Mouse (Mus musculus): ENCODE data around the gene Dnajc2.
A peak's percentile ranks its signal among the peaks of the same experiment; 100 is the strongest.

Dnajc2 gene

DNA sequence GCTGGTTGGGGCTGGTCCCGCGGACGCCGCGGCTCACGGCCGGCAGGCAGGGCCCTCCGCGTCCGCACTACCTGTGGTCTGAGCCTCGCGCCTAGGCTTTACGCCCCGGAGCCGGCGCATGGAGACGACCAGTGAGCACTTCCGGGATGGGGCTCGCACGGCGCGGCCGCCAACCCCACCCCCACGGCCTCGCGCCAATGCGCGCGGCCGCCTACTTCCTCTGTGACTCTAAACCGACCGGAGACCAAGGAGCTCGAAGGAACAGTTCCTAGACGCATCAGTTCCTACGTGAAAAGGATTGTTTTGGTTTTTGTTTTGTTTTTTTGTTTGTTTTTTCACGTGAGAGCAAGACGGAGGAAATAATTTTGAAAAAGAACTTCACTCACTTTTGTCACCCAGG is at the start of gene Dnajc2, which contains the start of gene Psmc2:
Gene Dnajc2, minus strand, starts transcription at position 199 of the 400 bp plus-strand sequence.
Gene Psmc2, plus strand, starts transcription at position 231 of the 400 bp plus-strand sequence.
- DNase-seq (ENCODE audit: low read depth) = peak; percentile 93

GRCm38 (mm10) chr5:21831761-21832160 is 46.7 kb upstream of the Dnajc2 start:
- DNase-seq (ENCODE audit: low read depth) = no peak

DNA sequence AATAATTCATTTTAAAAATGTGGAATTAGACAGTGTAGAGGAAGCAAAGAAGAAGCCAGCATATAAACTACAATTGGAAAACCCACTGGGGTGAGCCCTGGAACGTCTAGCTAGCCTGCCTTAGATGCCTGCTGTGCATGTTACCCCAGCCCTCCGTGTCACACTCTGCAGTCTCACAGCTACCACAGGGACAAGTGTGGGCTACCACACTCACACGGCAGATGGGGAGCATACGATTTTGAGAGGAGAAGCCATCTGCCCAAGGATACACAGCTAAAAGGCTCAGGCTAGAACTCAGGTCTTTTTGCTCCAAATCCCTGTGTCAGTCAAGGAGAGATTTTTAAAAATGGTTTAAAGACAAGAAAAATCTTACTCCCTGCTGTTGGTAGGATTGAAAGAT is 43.8 kb upstream of the Dnajc2 start:
- DNase-seq (ENCODE audit: low read depth) = no peak

DNA sequence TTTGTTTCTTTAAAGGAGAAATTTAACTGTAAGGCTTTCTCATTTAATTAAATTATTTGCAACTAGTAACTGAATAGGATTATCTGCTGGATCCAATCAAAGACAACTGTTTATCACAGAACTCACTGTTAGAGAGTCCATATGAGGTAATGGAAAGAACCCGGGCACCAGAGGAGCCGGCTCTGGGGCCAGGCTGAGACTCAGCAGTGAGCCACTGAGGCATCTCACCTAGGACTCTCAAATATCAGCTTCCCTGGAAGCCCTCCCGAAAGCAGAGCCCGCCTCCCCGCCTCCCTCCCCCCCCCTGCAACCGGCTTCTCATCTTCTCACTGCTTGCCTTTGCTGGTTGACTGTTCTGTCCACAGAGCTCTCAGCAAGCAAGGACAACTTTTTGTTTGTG is 42.6 kb upstream of the Dnajc2 start:
- DNase-seq (ENCODE audit: low read depth) = no peak

DNA sequence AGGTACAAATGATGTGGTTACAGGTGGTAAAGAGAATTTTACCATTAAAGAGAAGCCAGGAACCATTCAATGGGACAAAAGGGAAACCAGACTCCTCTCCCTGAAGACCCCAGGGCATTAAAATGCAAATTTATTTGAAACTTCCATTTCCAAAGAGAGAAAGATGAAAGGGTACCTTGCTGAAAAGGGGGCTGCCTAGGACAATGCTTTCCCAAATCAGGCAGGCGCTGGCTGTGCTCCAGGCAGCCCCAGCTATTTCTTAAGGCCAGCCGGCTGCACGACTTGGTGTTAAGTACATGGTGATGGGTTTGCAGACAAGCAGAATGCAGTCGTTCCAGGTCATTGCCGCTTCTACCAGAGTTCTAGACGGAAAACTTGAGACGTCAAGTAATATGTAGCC is 41.3 kb upstream of the Dnajc2 start:
- no peak for DNase-seq (ENCODE audit: low read depth)

GRCm38 (mm10) chr5:21813994-21814393 is 28.9 kb upstream of the Dnajc2 start:
- DNase-seq (ENCODE audit: low read depth) = peak; percentile 70

GRCm38 (mm10) chr5:21810924-21811323 is 25.9 kb upstream of the Dnajc2 start:
- no peak for DNase-seq (ENCODE audit: low read depth)

- no peak for DNase-seq (ENCODE audit: low read depth)
Observed at GRCm38 (mm10) chr5:21804837-21805236, 19.8 kb upstream of the Dnajc2 start.

- DNase-seq (ENCODE audit: low read depth) = no peak
Observed at GRCm38 (mm10) chr5:21803691-21804188, 18.7 kb upstream of the Dnajc2 start.

DNA sequence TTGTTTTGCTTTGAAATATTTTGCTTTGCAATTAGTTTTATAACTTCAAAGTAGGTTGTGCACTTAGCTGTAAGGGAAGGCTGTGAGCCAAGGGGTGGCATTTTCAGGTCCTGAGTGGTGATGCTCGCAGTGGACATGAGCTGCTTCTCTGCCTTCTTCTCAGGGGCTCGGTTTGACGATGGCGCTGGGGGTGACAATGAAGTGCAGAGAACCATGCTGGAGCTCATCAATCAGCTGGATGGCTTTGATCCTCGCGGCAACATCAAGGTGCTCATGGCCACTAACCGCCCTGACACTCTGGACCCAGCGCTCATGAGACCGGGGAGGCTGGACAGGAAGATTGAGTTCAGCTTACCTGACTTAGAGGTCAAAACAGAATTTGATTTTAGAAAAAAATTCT is 17.9 kb upstream of the Dnajc2 start:
- no peak for DNase-seq (ENCODE audit: low read depth)

DNA sequence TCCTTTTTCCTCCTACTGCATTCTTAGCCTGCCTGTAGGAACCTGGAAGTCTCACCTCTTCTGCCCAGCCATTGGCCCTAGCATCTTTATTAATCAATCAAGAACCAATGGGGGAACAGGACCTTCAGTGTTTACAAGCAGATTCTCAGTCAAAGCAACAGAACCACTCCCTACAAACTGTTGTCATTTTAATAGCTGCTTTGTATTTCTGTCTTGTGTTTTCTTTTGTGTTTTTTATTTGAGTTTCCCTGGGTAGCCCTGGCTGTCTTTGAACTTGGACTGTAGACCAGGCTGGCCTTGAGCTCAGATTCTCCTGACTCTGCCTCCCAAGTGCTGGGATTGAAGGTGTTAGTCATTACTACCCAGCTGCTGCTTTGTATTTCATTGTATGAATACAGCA is 7.1 kb upstream of the Dnajc2 start:
- no peak for DNase-seq (ENCODE audit: low read depth)

DNA sequence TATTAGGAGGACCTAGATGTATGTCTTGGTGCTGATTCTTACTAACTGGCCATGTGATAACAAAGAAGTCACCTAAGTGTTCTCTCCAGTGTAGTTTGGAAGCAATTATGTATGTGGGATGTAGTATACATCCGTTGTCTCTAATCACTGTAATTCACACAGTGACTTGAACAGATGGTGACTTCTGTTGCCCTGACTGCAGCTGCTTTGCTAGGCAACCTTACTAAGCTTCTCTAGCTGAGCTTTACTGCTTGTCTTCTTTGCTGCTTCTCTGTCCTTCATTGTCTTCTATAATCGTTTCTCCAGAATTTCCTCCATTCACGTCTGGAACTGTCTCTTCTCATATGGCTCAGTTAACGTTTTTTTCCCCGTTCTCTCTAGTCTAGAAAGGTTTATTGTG is 4.0 kb upstream of the Dnajc2 start:
- DNase-seq (ENCODE audit: low read depth) = no peak

DNA sequence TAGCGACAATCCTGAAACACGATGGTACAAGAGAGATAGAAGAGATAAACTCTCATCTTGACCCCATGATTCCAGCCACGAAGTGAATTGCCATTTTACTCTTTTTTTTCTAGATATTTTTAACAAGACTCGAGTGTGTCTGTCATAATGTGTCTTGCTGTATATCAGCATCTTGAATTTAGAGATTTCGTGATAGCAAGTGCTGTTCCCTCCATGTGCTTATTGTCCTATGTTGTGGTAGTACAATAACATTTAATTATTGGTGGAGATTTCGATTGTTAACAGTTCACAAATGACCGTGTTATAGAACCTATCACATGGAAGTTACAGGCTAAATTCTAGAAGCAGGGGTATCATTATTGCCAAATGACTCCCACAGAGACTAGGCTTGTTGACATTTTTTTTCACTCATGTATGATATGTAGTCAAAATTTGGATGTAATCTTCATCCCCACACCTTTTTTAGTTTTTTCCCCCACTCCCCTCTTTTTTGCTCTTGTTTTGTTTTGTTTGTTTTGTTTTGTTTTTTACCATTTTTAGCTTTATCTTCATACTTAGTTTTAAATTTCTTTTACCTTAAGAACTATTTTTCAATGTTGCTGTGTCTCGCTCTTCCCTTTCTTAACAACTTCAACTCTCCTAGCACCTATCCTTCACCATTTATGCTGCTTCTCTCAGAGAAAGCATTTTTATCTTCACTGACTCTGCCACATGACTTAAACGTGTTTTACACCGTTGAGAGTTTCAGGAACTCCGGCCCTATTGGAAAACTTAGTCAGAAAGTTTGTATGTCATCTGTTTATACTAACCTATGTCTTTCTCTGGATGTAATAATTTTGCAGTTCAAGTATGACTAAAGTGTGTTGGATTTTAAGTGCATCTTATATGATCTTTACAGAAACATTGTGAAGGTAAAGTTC is 2.4 kb upstream of the Dnajc2 start:
- DNase-seq (ENCODE audit: low read depth) = no peak

DNA sequence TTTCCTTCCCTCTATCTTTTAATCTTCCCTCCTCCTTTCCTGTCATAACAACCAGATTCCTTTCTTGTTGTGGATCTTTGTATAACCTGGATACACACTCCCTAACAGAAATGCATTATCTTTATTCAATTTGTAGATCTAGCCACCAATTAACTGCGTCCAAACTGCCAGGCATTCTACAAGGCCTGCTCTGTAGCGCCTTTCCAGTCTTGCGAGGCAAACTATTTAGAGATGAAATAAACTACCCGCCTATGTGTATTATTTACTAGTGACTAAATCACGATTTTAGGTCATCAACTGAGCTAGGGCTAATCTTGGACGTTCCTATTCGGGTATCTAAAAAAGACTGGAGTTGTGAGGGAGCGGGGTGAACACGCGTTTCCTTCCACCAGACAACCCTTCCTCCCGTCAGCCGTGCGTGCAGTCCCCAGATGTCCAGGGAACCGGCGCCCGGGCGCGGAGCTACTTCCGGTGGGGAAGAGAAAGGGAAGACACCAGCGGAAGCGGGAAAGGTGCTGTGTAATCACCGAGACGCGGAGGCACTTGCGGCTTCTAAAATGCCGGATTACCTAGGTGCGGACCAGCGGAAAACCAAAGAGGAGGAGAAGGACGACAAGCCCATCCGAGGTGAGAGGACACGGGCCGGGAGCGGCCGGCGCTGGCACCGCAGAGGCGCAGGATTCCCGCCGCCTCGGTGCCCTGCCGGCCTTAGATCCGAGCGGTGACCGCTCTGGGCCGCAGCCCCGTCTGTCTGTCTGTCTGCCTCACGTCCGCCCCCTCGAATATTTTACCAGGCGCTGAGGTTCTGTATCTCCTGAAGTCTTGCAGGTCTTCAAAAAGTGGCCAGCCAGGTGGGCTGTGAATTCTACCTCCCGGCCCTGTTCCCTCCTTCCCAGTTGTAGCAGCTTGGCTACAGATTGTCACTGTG is 1.5 kb upstream of the Dnajc2 start:
- DNase-seq (ENCODE audit: low read depth) = peak; percentile 94

- peak; percentile 67 for DNase-seq (ENCODE audit: low read depth)
Observed at GRCm38 (mm10) chr5:21785776-21786175, 725 bp upstream of the Dnajc2 start.

GRCm38 (mm10) chr5:21784161-21785052 is 644 bp downstream of the Dnajc2 start:
- peak; percentile 63 for DNase-seq (ENCODE audit: low read depth)

- no peak for DNase-seq (ENCODE audit: low read depth)
Observed at GRCm38 (mm10) chr5:21776491-21776890, 8.6 kb downstream of the Dnajc2 start.

GRCm38 (mm10) chr5:21769841-21770240 is 15.2 kb downstream of the Dnajc2 start:
- DNase-seq (ENCODE audit: low read depth) = no peak

DNA sequence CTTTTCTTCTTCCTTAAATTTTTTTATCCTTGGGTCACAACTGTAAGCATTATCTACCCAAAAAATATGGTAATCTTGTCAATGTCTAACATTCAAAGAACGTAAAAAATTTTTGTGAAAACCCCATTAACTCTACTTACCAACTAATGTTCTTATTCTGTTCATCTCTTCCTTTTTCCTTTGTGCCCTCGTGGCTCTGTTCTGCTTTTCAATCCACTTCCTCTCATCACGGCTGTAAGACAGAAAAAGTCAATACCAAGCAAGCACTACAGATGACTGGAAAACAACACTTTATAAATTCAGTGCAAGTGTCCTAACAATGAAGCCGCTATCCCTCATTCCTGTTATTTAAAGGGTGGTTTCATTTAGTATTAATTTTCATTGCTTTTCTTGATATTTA is 16.5 kb downstream of the Dnajc2 start:
- DNase-seq (ENCODE audit: low read depth) = no peak

GRCm38 (mm10) chr5:21745966-21746365 is 39.1 kb downstream of the Dnajc2 start:
- DNase-seq (ENCODE audit: low read depth) = no peak

GRCm38 (mm10) chr5:21744651-21745050 is 40.4 kb downstream of the Dnajc2 start:
- no peak for DNase-seq (ENCODE audit: low read depth)
